15 mouse cellular contexts compared by ENCODE assay signal in the genomic region with DNA sequence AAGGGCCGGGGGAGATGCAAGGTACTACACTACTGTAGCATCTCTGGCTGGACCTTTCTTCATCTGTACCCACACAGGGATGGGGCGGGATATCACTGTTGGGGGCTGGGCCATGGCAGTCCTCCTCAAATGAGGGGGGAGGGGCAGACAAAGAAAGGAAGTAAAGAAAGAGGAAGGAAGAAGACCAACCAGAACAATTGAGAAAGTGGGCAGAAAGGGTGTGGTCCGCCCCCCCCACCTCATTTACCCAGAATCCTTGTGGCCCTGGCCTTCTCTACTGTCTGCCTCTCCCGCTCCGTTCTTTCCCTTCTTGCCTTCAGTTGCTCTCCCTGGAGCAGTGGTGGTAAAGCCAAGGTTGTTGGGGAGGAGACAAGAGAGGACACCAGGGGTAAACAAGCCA. TPM values are rescaled to one million over a fixed set of nuclear protein-coding genes. Genes with fewer than 3 reads are reported as not detected.
DNase-seq lines count a peak whose midpoint lies in the region; ATAC-seq and TF ChIP-seq lines count a peak whose summit lies in the region.
"Had no signal": no experiment of that assay in that cellular context is flagged by ENCODE, and none has a peak within 500 bp of the region (broad histone marks: within the 10 kb centered on the region; RNA-seq: fewer than 3 reads in every experiment).

No protein-coding gene starts in this region.

- peak overlapping the region; percentile 78 for H3K27ac ChIP-seq in MEL (ENCODE audit: control insufficient read depth, low read depth, low read length)
- H3K27ac ChIP-seq: embryonic facial prominence, embryonic 13.5 days; heart, embryonic 13.5 days; intestine, embryonic 15.5 days had no signal

- no peak overlapping the region for H3K4me3 ChIP-seq in lung, adult 2 months (replicated peaks; ENCODE audit: extremely low read depth, low read depth, low read length)
- H3K4me3 ChIP-seq in MEL (ENCODE audit: control insufficient read depth in 1 of 2, insufficient read depth in 1 of 2, low read depth in 2 of 2, low read length in 2 of 2), result no peak overlapping the region; a peak in 1 of 4 replicates
- H3K4me3 ChIP-seq: embryonic facial prominence, embryonic 13.5 days; heart, embryonic 13.5 days; intestine, embryonic 15.5 days had no signal

- 78% methylated on average over 5 of the region's 5 CpGs for WGBS in lung, adult 2 months

- TF ChIP-seq RAD21 in MEL (IDR thresholded peaks at IDR 0.05; ENCODE audit: low read depth, low read length), result no peak

- peak overlapping the region; percentile 42 for H3K9ac ChIP-seq in MEL (ENCODE audit: control insufficient read depth, low read depth, low read length, poor library complexity, severe bottlenecking)
- H3K9ac ChIP-seq: embryonic facial prominence, embryonic 13.5 days; intestine, embryonic 15.5 days had no signal

- no peaks in the 10 kb centered on the region for H3K9me3 ChIP-seq in MEL (replicated peaks; ENCODE audit: insufficient read depth, low read length)
- H3K9me3 ChIP-seq: embryonic facial prominence, embryonic 13.5 days; heart, embryonic 13.5 days; intestine, embryonic 15.5 days had no signal

- ATAC-seq in common myeloid progenitor, adult 5-6 weeks (replicated peaks; ENCODE audit: low read depth, poor library complexity, severe bottlenecking), result peak; percentile 19
- peak; percentile 62 for ATAC-seq in monocyte, adult 5-6 weeks (replicated peaks; ENCODE audit: insufficient number of reproducible peaks, low FRiP score, low TSS enrichment, poor library complexity, severe bottlenecking)
- ATAC-seq: intestine, embryonic 15.5 days; Patski had no signal

- H3K4me1 ChIP-seq in lung, adult 2 months (ENCODE audit: control insufficient read depth, insufficient read depth, low read length), result peaks cover 24% of the 10 kb centered on the region
- H3K4me1 ChIP-seq in MEL (ENCODE audit: control insufficient read depth in 1 of 2, insufficient read depth in 2 of 2, low read length in 2 of 2), result peaks cover 20 to 47% of the 10 kb centered on the region in 2 experiments

- DNase-seq in lung, postnatal 36 days, result peak; percentile 49
- DNase-seq in lung, adult 2 months, result no peak
- DNase-seq in MEL (ENCODE audit: low read depth, low spot score), result peak; percentile 82
- DNase-seq in right cerebral cortex, postnatal 10 days (ENCODE audit: low spot score in 2 of 2), result no peak
- no peak for DNase-seq in layer of hippocampus, postnatal 25 days (ENCODE audit: extremely low spot score in 1 of 2, low spot score in 1 of 2)
- DNase-seq: cerebellum, adult 11 months; gastrocnemius, postnatal 25 days; liver had no signal

- peaks cover 0 to 35% of the 10 kb centered on the region in 2 experiments; a peak in 2 of 4 replicates for H3K36me3 ChIP-seq in MEL (ENCODE audit: control insufficient read depth in 1 of 2, insufficient read depth in 2 of 2, low read length in 2 of 2)
- H3K36me3 ChIP-seq: intestine, embryonic 15.5 days had no signal

- TF ChIP-seq POLR2A in lung, adult 2 months (IDR thresholded peaks at IDR 0.05; ENCODE audit: borderline replicate concordance, extremely low read depth, low read depth, low read length), result no peak
- TF ChIP-seq POLR2A in MEL (IDR thresholded peaks at IDR 0.05; ENCODE audit: control insufficient read depth in 1 of 2, insufficient read depth in 1 of 2, low read depth in 1 of 2, low read length in 2 of 2, poor library complexity in 1 of 2), result peak in 1 of 2 experiments; percentile 37; a peak in 1 of 4 replicates

- peak; percentile 79 for TF ChIP-seq EP300 in MEL (IDR thresholded peaks at IDR 0.05; ENCODE audit: low read depth in 1 of 2, low read length in 2 of 2)

- peaks cover 40% of the 10 kb centered on the region for H3K79me2 ChIP-seq in MEL (ENCODE audit: control insufficient read depth, insufficient read depth, low read length, poor library complexity)

- H3K27me3 ChIP-seq in MEL (ENCODE audit: control insufficient read depth in 1 of 2, insufficient read depth in 2 of 2, low read length in 2 of 2), result no peaks in the 10 kb centered on the region
- H3K27me3 ChIP-seq: embryonic facial prominence, embryonic 13.5 days; heart, embryonic 13.5 days; intestine, embryonic 15.5 days; Patski had no signal

- no peak for TF ChIP-seq CTCF in lung, adult 2 months (IDR thresholded peaks at IDR 0.05; ENCODE audit: insufficient read depth, low read length)
- no peak for TF ChIP-seq CTCF in MEL (IDR thresholded peaks at IDR 0.05 in 2 of 3, conservative IDR thresholded peaks at IDR 0.05 in 1 of 3; ENCODE audit: control insufficient read depth in 1 of 3, insufficient read depth in 1 of 3, low read depth in 2 of 3, low read length in 3 of 3, poor library complexity in 1 of 3, severe bottlenecking in 1 of 3)

TF ChIP-seq in MEL, 35 proteins besides CTCF, POLR2A, EP300 and RAD21 (continues in another document):
- peak; percentile 77 for TF ChIP-seq CHD2 (IDR thresholded peaks at IDR 0.05; ENCODE audit: low read length)
- no peak for TF ChIP-seq MEF2A (IDR thresholded peaks at IDR 0.05; ENCODE audit: extremely low read depth, insufficient replicate concordance, low read depth, low read length, poor library complexity, severe bottlenecking)
- no peak for TF ChIP-seq JUND (IDR thresholded peaks at IDR 0.05; ENCODE audit: low read depth, low read length)
- no peak for TF ChIP-seq ZKSCAN1 (IDR thresholded peaks at IDR 0.05; ENCODE audit: low read depth, low read length)
- no peak for TF ChIP-seq MYB (IDR thresholded peaks at IDR 0.05; ENCODE audit: low read depth, low read length)
- TF ChIP-seq KAT2A (conservative IDR thresholded peaks at IDR 0.05; ENCODE audit: low read depth, low read length), result no peak
- TF ChIP-seq RCOR1 (IDR thresholded peaks at IDR 0.05; ENCODE audit: low read depth, low read length), result peak; percentile 46; the same call in 1 of the 2 replicates
- no peak for TF ChIP-seq POLR2AphosphoS2 (IDR thresholded peaks at IDR 0.05; ENCODE audit: low read length)
- no peak for TF ChIP-seq MAFK (IDR thresholded peaks at IDR 0.05; ENCODE audit: borderline replicate concordance, low read depth, low read length)
- TF ChIP-seq POLR2AphosphoS5 (IDR thresholded peaks at IDR 0.05; ENCODE audit: borderline replicate concordance, low read depth, low read length), result no peak
- no peak for TF ChIP-seq GATA1 (IDR thresholded peaks at IDR 0.05; ENCODE audit: low read depth, low read length)
- TF ChIP-seq CHD1 (IDR thresholded peaks at IDR 0.05; ENCODE audit: low read depth, low read length), result no peak
- peak; percentile 67 for TF ChIP-seq TCF12 (IDR thresholded peaks at IDR 0.05; ENCODE audit: low read depth, low read length)
- TF ChIP-seq TBP (IDR thresholded peaks at IDR 0.05; ENCODE audit: low read depth, low read length), result no peak
- TF ChIP-seq ETS1 (IDR thresholded peaks at IDR 0.05; ENCODE audit: low read depth, low read length), result peak; percentile 80
- TF ChIP-seq MAX (IDR thresholded peaks at IDR 0.05; ENCODE audit: low read length), result no peak; the same call in 1 of the 2 replicates
- peak; percentile 72 for TF ChIP-seq HCFC1 (IDR thresholded peaks at IDR 0.05; ENCODE audit: low read depth, low read length)
- no peak for TF ChIP-seq USF1 (IDR thresholded peaks at IDR 0.05; ENCODE audit: low read depth, low read length)
- TF ChIP-seq E2F4 (IDR thresholded peaks at IDR 0.05; ENCODE audit: borderline replicate concordance, low read depth, low read length), result no peak
- no peak for TF ChIP-seq TAL1 (IDR thresholded peaks at IDR 0.05; ENCODE audit: low read length)
- TF ChIP-seq NELFE (IDR thresholded peaks at IDR 0.05; ENCODE audit: low read depth, low read length), result no peak

RNA-seq across cellular contexts. Expression of a gene that starts 13.5 kb away (rescaled TPM):
- 7.0 and 7.1 TPM in 2 replicates for polyA plus RNA-seq in lung, adult 2 months (2012; rRNA removed)
- total RNA-seq in MEL (2012; rRNA removed), result 0.12 TPM in 1 of 2 replicates, not detected in the other
- under 1 TPM in 1 of 2 experiments, not detected in 1; 0.10 TPM for polyA plus RNA-seq in MEL (2012; ENCODE audit: insufficient read depth in 1 of 2, insufficient read length in 2 of 2, low read depth in 1 of 2, low replicate concordance in 2 of 2, missing spikeins in 1 of 2)
- 0.15 TPM in 1 of 2 replicates, not detected in the other for total RNA-seq in common myeloid progenitor, adult 5-6 weeks (2017)
- 0.19 to 1.3 TPM (median 0.19 TPM) in 3 replicates for total RNA-seq in monocyte, adult 5-6 weeks (2017)
- 1 to 10 TPM in 1 of 2 experiments, under 1 TPM in 1; 0.74 to 1.3 TPM for total RNA-seq in layer of hippocampus, postnatal 25 days (2021)
- total RNA-seq: gastrocnemius, postnatal 25 days had no signal

RNA-seq across cellular contexts. Expression of a gene that starts 13.5 kb away (rescaled TPM):
- 17.8 and 22.0 TPM in 2 replicates for polyA plus RNA-seq in lung, adult 2 months (2012; rRNA removed)
- 25.4 and 26.9 TPM in 2 replicates for total RNA-seq in MEL (2012; rRNA removed)
- 10 to 100 TPM in 1 of 2 experiments, not detected in 1; 26.3 TPM for polyA plus RNA-seq in MEL (2012; ENCODE audit: insufficient read depth in 1 of 2, insufficient read length in 2 of 2, low read depth in 1 of 2, low replicate concordance in 2 of 2, missing spikeins in 1 of 2)
- total RNA-seq in common myeloid progenitor, adult 5-6 weeks (2017), result 13.6 and 16.1 TPM in 2 replicates
- total RNA-seq in monocyte, adult 5-6 weeks (2017), result 27.6 to 28.1 TPM (median 28.1 TPM) in 3 replicates
- 1 to 10 TPM; 1.0 to 1.2 TPM for total RNA-seq in layer of hippocampus, postnatal 25 days (2021)

RNA-seq across cellular contexts. Expression of a gene that starts 31.9 kb away (rescaled TPM):
- 0.38 and 0.92 TPM in 2 replicates for polyA plus RNA-seq in lung, adult 2 months (2012; rRNA removed)
- total RNA-seq in MEL (2012; rRNA removed), result not detected in 2 replicates
- not detected for polyA plus RNA-seq in MEL (2012; ENCODE audit: insufficient read depth in 1 of 2, insufficient read length in 2 of 2, low read depth in 1 of 2, low replicate concordance in 2 of 2, missing spikeins in 1 of 2)
- total RNA-seq in common myeloid progenitor, adult 5-6 weeks (2017), result not detected in 2 replicates
- not detected in 3 replicates for total RNA-seq in monocyte, adult 5-6 weeks (2017)
- under 1 TPM; 0.39 to 0.59 TPM for total RNA-seq in layer of hippocampus, postnatal 25 days (2021)
- total RNA-seq: gastrocnemius, postnatal 25 days had no signal
- polyA plus RNA-seq: intestine, embryonic 15.5 days; Patski; stomach, embryonic 14.5 days had no signal

RNA-seq across cellular contexts. Expression of a gene that starts 40.3 kb away (rescaled TPM):
- 1.1 and 1.5 TPM in 2 replicates for polyA plus RNA-seq in lung, adult 2 months (2012; rRNA removed)
- not detected in 2 replicates for total RNA-seq in MEL (2012; rRNA removed)
- under 1 TPM in 1 of 2 experiments, not detected in 1; 0.14 TPM for polyA plus RNA-seq in MEL (2012; ENCODE audit: insufficient read depth in 1 of 2, insufficient read length in 2 of 2, low read depth in 1 of 2, low replicate concordance in 2 of 2, missing spikeins in 1 of 2)
- not detected in 2 replicates for total RNA-seq in common myeloid progenitor, adult 5-6 weeks (2017)
- total RNA-seq in monocyte, adult 5-6 weeks (2017), result 0.43 TPM in 1 of 3 replicates, not detected in the others
- total RNA-seq in layer of hippocampus, postnatal 25 days (2021), result 1 to 10 TPM; 2.2 to 2.4 TPM

RNA-seq across cellular contexts. Expression of a gene that starts 50.8 kb away (rescaled TPM):
- polyA plus RNA-seq in lung, adult 2 months (2012; rRNA removed), result 101 and 155 TPM in 2 replicates
- 114 and 143 TPM in 2 replicates for total RNA-seq in MEL (2012; rRNA removed)
- 100 to 1,000 TPM; 190 to 461 TPM for polyA plus RNA-seq in MEL (2012; ENCODE audit: insufficient read depth in 1 of 2, insufficient read length in 2 of 2, low read depth in 1 of 2, low replicate concordance in 2 of 2, missing spikeins in 1 of 2)
- total RNA-seq in common myeloid progenitor, adult 5-6 weeks (2017), result 156 and 163 TPM in 2 replicates
- 50.9 to 119 TPM (median 77.1 TPM) in 3 replicates for total RNA-seq in monocyte, adult 5-6 weeks (2017)
- 10 to 100 TPM; 55.2 to 63.5 TPM for total RNA-seq in layer of hippocampus, postnatal 25 days (2021)

Comparison
In these comparisons a context has a peak if more than half of its experiments do, and no peak if none do; other contexts are left out.
1. DNase-seq: peak in lung, postnatal 36 days (single experiment) and MEL (single experiment); none in lung, adult 2 months (single experiment), right cerebral cortex, postnatal 10 days (0 of 2) and layer of hippocampus, postnatal 25 days (0 of 2).